Mouse (Mus musculus) Patski (cell line): ENCODE data around the gene Dixdc1. TPM values are rescaled to one million over a fixed set of nuclear protein-coding genes. Genes with fewer than 3 reads are reported as not detected.
A peak's percentile ranks its signal among the peaks of the same experiment; 100 is the strongest.

Experiments
- ATAC-seq: fragments of 100-300 bp; one replicate; pipeline ENCODE4 v1.8.0; 2021
- CTCF ChIA-PET: fragments of 350-600 bp; sonication (Branson Sonifier 250); formaldehyde crosslinking; loops from one replicate; lab custom pipeline; 2022; ENCODE audit warnings: inconsistent platforms; lab: Charles Lee
- POLR2A ChIA-PET: fragments of 350-600 bp; sonication (Branson Sonifier 250); formaldehyde crosslinking; loops from one replicate; lab custom pipeline; 2022; ENCODE audit warnings: antibody characterized with exemption, inconsistent platforms; lab: Charles Lee
- DNase-seq: peaks from one replicate; pipeline ENCODE4 v3.0.0-alpha.2; 2011; ENCODE audit warnings: low read depth, low spot score
- H3K27me3 ChIP-seq: fragments of 371-371 bp; one replicate; pipeline ENCODE4 v1.5.1; 2021
- CTCF ChIP-seq: fragments of 100-300 bp; IDR thresholded peaks from one replicate; pipeline ENCODE4 v1.5.1; 2021
- in situ Hi-C: fragments of 300-500 bp; cut with MboI; formaldehyde crosslinking; loops from 3 replicates; pipeline ENCODE4 v1.11.1; 2018; ENCODE audit warnings: low pct_unique_long_range_greater_than_20kb, mixed read lengths
- polyA plus RNA-seq: library from polyadenylated mRNA; unstranded; gene quantifications from one replicate; pipeline ENCODE4 v1.2.3, GENCODE M21; 2021

Dixdc1 gene
- polyA plus RNA-seq, 1 experiment from 2014 or later = 14.6 TPM

DNA sequence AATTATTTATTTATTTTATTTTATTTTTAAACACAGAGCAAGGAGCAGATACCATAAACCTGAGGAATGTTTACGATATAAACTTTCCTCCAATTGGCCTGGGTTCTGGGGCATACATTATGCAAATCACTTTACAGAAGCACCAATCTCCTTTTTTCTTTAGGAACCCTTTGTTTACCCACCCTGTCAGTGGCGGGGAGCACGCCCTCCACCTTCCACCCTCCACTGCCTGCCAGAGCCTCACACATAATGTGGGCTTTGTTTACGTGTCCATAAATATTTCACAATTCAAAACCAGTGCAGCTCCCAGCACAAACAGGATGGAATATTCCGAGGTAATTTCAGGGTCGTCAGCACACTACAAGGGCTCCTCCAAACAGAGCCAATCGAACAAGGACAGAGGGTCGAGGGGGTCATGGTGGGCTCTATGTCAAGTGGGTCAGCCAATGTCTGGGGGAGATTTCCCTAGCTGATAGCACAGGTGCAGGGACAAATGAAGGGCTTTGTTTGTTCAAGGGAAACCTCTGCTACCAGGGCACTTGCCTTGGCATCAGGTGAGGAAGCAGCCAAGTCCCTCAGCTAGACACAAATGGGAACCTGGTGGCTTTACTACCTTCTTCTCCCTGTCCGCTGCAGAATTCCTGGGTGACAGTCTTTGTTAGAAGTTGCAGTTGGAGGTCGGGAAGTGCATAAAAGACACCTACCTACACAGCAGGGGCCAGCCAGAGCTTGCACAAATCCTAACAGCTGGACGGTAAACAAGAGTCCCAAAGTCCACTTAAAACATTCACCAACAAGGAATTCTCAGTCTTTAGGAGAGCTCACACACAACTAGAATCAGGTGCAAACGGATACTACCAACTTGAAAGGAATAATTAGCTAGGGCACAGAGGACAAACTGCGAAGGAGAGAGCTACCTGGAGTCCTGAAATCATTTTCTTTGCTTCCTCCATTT, 46.4 kb downstream of the Dixdc1 start:
- TF ChIP-seq CTCF = no peak
- H3K27me3 ChIP-seq = no peaks in the 10 kb centered on the region
- in situ Hi-C loops = loop anchor here (25.0 kb wide), 1 partner anchor 319 kb away; the partner anchor contains the start of gene Sik2
- DNase-seq (no peak), ATAC-seq (no peak)
- ChIA-PET POLR2A (no interaction called here), CTCF (interaction anchor here (0.7 to 3.3 kb wide), 3 partner anchors 12 to 71 kb away, joined by 3 to 15 read pairs (median 3); no protein-coding TSS in a partner anchor)

DNA sequence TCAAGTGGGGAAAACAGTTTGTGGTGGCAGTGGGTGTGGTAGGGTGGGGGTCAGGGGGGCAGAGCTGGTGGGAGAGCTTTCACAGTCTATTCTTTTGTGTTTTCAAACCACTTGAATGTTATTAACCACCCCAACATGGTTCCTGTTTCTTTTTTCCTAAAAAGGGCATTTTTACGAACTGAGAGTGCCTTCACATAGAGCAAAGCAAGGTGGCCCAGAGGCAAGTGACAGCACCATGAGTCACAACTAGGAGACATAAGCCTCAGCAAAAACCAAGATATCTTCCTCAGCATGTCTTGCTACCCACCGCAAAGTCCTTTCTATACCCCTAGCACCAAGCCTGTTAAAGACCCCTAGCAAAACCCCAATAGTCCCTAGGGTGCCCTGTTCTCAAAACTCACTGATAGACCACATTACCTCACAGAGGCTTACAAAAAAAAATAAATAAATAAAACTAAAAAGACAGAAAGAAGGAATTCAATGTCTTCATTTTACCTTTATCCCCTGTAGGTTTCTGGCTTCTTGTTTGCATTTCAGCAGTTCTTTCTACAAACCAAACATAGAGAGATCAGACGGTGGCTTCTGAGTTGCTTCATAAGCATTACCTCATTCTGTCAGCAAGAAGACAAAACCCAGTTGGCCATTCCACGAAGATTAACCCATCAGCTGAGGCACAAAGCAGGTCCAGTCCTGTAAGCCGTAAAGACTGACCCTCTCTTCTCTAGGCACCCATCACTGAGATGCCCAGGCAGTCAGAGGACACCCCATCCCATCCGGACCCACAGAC, 52.3 kb downstream of the Dixdc1 start:
- ATAC-seq = no peak
- POLR2A ChIA-PET = no interaction called here
- no peak for DNase-seq
- in situ Hi-C loops = loop anchor here (25.0 kb wide), 1 partner anchor 325 kb away; the partner anchor contains the start of gene Sik2
- H3K27me3 ChIP-seq = no peaks in the 10 kb centered on the region
- TF ChIP-seq CTCF = no peak
- CTCF ChIA-PET = interaction anchor here (1.6 kb wide), 1 partner anchor 16 kb away, joined by 4 read pairs; no protein-coding TSS in a partner anchor

DNA sequence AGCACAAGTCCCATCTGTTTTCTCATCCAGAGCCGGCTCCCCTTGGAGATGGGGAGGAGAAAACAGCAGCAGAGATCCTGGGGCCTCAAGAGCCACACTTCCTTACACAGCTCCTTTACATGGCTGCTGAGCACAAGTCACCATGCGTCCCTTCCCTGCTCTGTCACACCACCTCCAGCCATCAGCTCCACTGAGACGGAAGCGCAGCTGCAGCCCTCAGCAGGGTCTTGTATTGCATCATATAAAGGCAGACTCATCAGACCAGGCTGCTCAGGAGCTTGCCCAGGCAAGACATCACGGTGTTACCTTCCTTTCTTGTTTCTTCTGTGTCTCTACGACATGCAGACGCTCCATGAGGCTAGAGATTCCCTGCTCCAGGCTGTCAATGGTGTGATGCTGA, 57.6 kb downstream of the Dixdc1 start:
- H3K27me3 ChIP-seq = no peaks in the 10 kb centered on the region
- ChIA-PET POLR2A (no interaction called here), CTCF (interaction anchor here (2.5 to 2.8 kb wide), 2 partner anchors 11 kb away, joined by 11 to 15 read pairs; no protein-coding TSS in a partner anchor)
- in situ Hi-C loops = loop anchor here (25.0 kb wide), 1 partner anchor 331 kb away; the partner anchor contains the start of gene Sik2
- DNase-seq (no peak), ATAC-seq (no peak)
- TF ChIP-seq CTCF = no peak

DNA sequence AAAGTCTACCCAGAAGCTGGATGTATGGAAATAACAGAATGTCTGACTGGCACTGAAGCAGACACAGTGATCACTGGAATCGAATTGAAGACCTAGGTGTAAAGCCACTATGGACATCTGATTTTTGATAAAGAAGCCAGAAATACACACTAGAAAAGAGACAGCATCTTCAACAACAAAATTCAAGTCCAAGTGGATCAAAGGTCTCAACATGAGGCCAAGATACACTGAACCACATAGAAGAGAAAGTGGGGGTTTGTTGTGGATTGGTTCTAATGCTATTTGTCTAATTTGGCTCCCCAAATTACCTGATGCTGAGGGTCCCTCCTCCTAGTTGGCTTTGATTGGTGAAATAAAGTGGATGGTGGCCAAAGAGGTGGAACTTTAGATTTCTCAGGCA, 59.9 kb downstream of the Dixdc1 start:
- ATAC-seq (no peak), DNase-seq (no peak)
- in situ Hi-C loops = loop anchor here (25.0 kb wide), 1 partner anchor 333 kb away; the partner anchor contains the start of gene Sik2
- no peaks in the 10 kb centered on the region for H3K27me3 ChIP-seq
- TF ChIP-seq CTCF = no peak
- POLR2A ChIA-PET = no interaction called here
- CTCF ChIA-PET = interaction anchor here (1.0 to 2.8 kb wide), 3 partner anchors 8 to 13 kb away, joined by 4 to 15 read pairs (median 11); no protein-coding TSS in a partner anchor

DNA sequence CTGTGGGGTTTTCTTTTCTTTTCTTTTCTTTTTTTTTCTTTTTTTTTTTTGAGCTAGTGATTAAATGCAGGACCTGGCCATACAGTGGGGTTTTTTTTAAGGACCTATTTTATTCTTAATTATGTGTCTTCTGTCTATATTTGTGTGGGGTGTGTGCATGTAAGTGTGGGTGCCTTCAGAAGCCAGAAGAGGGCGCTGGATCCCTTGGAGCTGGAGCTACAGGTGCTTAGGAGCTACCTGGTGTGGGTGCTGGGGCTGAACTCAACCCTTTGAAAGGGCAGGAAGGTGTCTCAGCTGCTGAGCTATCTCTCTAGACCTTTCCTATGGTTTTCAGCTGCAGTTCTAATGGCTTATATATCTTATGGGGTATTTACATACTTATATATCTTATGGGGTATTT, 64.5 kb downstream of the Dixdc1 start:
- ATAC-seq = no peak
- ChIA-PET CTCF (no interaction called here), POLR2A (no interaction called here)
- peak; percentile 27 for TF ChIP-seq CTCF
- DNase-seq = no peak
- H3K27me3 ChIP-seq = no peaks in the 10 kb centered on the region
- in situ Hi-C loops = loop anchor here (25.0 kb wide), 2 partner anchors 338 to 1612 kb away; partner anchors contain the start of genes Sik2 and Zw10

DNA sequence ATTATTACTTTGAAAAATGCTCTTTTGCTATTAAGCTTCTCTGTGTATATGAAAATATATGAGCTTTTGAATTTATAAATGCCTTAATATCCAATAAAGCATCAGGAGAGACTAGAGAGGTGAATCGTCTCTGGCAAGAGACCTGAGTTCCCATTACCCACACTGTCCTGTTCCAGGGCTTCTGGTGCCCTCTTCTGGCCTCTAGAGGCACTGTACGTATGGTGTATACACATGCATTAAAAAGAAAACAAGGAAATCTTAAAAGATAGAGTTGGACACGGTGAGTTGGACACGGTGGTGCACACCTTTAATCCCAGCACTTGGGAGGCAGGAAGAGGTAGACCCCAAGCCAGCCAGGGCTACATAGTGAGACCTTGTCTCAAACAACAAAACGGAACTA, 68.6 kb downstream of the Dixdc1 start:
- DNase-seq (no peak), ATAC-seq (peak; percentile 21)
- H3K27me3 ChIP-seq = no peaks in the 10 kb centered on the region
- peak; percentile 87 for TF ChIP-seq CTCF
- in situ Hi-C loops = loop anchor here (25.0 kb wide), 1 partner anchor 1608 kb away; the partner anchor contains the start of gene Zw10
- CTCF ChIA-PET = interaction anchor here (0.7 to 2.2 kb wide), 8 partner anchors 10 to 29 kb away, joined by 3 to 11 read pairs (median 4); no protein-coding TSS in a partner anchor
- POLR2A ChIA-PET = interaction anchor here (0.8 kb wide), 1 partner anchor 103 kb away, joined by 5 read pairs; no protein-coding TSS in a partner anchor

DNA sequence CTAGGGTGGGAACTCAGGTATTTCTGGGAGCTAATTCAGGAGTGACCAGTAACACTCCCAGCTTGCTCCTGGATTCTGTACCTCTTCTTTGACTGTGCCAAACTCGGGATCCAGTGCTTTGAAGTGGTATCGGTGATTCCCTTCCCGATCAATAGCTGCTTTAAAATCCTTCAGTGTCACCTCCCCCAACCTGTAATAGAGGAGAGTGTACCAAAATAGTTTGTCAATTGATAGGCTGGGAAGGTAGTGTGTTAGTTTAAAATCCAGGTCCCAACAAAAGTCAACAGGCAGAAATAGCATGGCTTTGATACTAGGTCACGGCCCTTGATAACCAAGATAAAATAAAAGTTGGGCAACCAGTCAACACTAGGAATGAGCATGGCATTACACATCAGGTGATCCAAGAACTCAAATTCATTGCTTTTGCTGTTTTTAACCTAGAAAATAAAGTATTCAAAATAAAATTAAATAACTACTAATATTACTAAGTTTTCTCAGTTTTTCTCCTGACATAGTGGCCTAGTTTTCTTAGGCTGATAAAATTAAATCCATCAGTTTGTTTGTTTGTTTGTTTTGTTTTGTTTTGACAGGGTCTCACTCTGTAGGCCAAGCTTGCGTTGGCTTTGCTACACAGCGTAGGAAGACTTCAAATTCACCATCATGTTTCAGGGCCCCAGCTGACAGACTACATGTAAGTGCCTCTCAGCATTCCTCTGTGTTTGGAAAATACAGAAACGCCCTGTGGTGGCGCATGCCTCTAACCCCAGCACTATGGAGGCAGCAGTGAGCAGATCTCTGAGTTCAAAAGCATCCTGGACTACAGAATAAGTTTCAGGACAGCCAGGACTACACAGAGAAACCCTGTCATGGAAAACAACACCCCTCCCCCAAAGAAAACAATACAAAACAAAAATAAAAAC, 71.5 kb downstream of the Dixdc1 start:
- ATAC-seq (no peak), DNase-seq (no peak)
- H3K27me3 ChIP-seq = no peaks in the 10 kb centered on the region
- TF ChIP-seq CTCF = no peak
- ChIA-PET POLR2A (interaction anchor here (0.7 kb wide), 1 partner anchor 10 kb away, joined by 4 read pairs; no protein-coding TSS in a partner anchor), CTCF (no interaction called here)
- in situ Hi-C loops = loop anchor here (25.0 kb wide), 1 partner anchor 1606 kb away; the partner anchor contains the start of gene Zw10

DNA sequence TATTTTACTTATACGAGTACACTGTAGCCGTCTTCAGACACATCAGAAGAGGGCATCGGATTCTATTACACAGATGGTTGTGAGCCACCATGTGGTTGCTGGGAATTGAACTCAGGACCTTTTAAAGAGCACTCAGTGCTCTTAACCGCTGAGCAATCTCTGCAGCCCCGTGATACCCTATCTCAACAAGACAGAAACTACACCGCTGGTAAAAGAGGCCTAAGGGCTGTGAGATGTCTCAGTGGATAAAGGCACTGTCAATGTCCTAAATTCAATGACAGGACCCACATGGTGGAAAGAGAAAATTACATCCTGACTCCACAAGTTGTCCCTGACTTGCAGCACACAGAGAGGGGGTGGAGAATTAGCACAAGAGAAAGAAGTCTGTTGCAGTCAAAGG, 72.9 kb downstream of the Dixdc1 start:
- no peak for TF ChIP-seq CTCF
- in situ Hi-C loops = loop anchor here (25.0 kb wide), 1 partner anchor 1604 kb away; the partner anchor contains the start of gene Zw10
- ChIA-PET CTCF (no interaction called here), POLR2A (no interaction called here)
- ATAC-seq (no peak), DNase-seq (no peak)
- no peaks in the 10 kb centered on the region for H3K27me3 ChIP-seq

DNA sequence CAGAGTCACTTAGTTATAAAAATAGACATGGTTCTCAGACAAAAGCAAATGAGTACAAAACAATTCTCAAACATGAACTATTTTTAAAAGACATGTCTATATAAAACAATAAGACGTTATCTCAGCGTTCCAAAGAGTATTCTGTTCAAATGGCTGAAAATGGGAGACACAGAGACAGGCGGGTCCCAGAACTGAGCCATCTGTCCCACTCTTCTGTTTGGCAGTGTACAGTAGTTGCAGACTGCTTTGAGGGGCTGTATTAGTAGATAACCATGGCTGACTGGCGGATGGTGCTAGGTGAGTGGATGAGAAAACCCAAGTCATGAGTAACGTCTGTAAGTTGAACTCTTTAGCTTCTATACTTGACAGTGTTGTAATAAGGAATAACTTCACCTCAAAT, 74.5 kb downstream of the Dixdc1 start:
- no peaks in the 10 kb centered on the region for H3K27me3 ChIP-seq
- ATAC-seq (no peak), DNase-seq (no peak)
- POLR2A ChIA-PET = interaction anchor here (0.6 kb wide), 1 partner anchor 12 kb away, joined by 3 read pairs; no protein-coding TSS in a partner anchor
- CTCF ChIA-PET = no interaction called here
- TF ChIP-seq CTCF = no peak
- in situ Hi-C loops = loop anchor here (25.0 kb wide), 1 partner anchor 1603 kb away; the partner anchor contains the start of gene Zw10
